7 mouse cellular contexts compared by ENCODE assay signal in genomic region chr12:118301072-118301865, GRCm38 (mm10). TPM values are rescaled to one million over a fixed set of nuclear protein-coding genes. Genes with fewer than 3 reads are reported as not detected.
A peak's percentile ranks its signal among the peaks of the same experiment; 100 is the strongest.
DNase-seq lines count a peak whose midpoint lies in the region; ATAC-seq lines count a peak whose summit lies in the region.

Gene Sp4 (minus strand): TSS chr12:118301440.

- peak within 1 kb of the TSS; percentile 95 for H3K27ac ChIP-seq in embryonic facial prominence, embryonic 12.5 days
- H3K27ac ChIP-seq in limb, embryonic 11.5 days (replicated peaks; ENCODE audit: low read depth, low read length), result peak within 1 kb of the TSS; percentile 95
- peak within 1 kb of the TSS; percentile 98 for H3K27ac ChIP-seq in midbrain, embryonic 14.5 days (replicated peaks; ENCODE audit: low read depth, low read length)

- H3K36me3 ChIP-seq in embryonic facial prominence, embryonic 12.5 days, result no peaks in the 10 kb centered on the region
- H3K36me3 ChIP-seq in limb, embryonic 11.5 days (ENCODE audit: control insufficient read depth, insufficient read depth, low read length), result no peaks in the 10 kb centered on the region
- peaks cover 12% of the 10 kb centered on the region; the same call in 1 of the 2 replicates for H3K36me3 ChIP-seq in midbrain, embryonic 14.5 days (ENCODE audit: control insufficient read depth, insufficient read depth, low read length)

- H3K9ac ChIP-seq in embryonic facial prominence, embryonic 12.5 days, result peak within 1 kb of the TSS; percentile 65
- peak within 1 kb of the TSS; percentile 79 for H3K9ac ChIP-seq in limb, embryonic 11.5 days (ENCODE audit: low read length)
- H3K9ac ChIP-seq in midbrain, embryonic 14.5 days (replicated peaks; ENCODE audit: low read length), result peak within 1 kb of the TSS; percentile 72

- 0% methylated on average over 44 of the region's 78 CpGs for WGBS in embryonic facial prominence, embryonic 12.5 days
- WGBS in limb, embryonic 11.5 days, result under 1% methylated on average over 39 of the region's 78 CpGs
- under 1% methylated on average over 57 of the region's 78 CpGs for WGBS in midbrain, embryonic 14.5 days

- no peaks in the 10 kb centered on the region for H3K9me3 ChIP-seq in embryonic facial prominence, embryonic 12.5 days
- no peaks in the 10 kb centered on the region for H3K9me3 ChIP-seq in limb, embryonic 11.5 days (ENCODE audit: control insufficient read depth, low read length)
- no peaks in the 10 kb centered on the region for H3K9me3 ChIP-seq in midbrain, embryonic 14.5 days (ENCODE audit: control insufficient read depth, low read length)

- peak within 1 kb of the TSS; percentile 68 for H3K4me3 ChIP-seq in embryonic facial prominence, embryonic 12.5 days
- H3K4me3 ChIP-seq in limb, embryonic 11.5 days (ENCODE audit: low read depth, low read length), result peak within 1 kb of the TSS; percentile 78
- peak within 1 kb of the TSS; percentile 90 for H3K4me3 ChIP-seq in midbrain, embryonic 14.5 days (replicated peaks; ENCODE audit: low read depth, low read length)

- H3K4me2 ChIP-seq in embryonic facial prominence, embryonic 12.5 days (replicated peaks), result peak within 1 kb of the TSS; percentile 69
- peak within 1 kb of the TSS; percentile 52 for H3K4me2 ChIP-seq in limb, embryonic 11.5 days (ENCODE audit: low read depth, severe bottlenecking)
- peak within 1 kb of the TSS; percentile 70 for H3K4me2 ChIP-seq in midbrain, embryonic 14.5 days (ENCODE audit: low read length)

- ATAC-seq in embryonic facial prominence, embryonic 12.5 days (ENCODE audit: insufficient number of reproducible peaks, insufficient read depth, low FRiP score, low TSS enrichment), result peak; percentile 93
- peak; percentile 90 for ATAC-seq in limb, embryonic 11.5 days (ENCODE audit: insufficient number of reproducible peaks, low FRiP score, low TSS enrichment, low read depth)
- peak; percentile 89 for ATAC-seq in midbrain, embryonic 14.5 days (ENCODE audit: low FRiP score, low TSS enrichment)

- peaks cover 23% of the 10 kb centered on the region for H3K4me1 ChIP-seq in embryonic facial prominence, embryonic 12.5 days
- peaks cover 14% of the 10 kb centered on the region for H3K4me1 ChIP-seq in limb, embryonic 11.5 days (ENCODE audit: control insufficient read depth, insufficient read depth, low read length)
- H3K4me1 ChIP-seq in midbrain, embryonic 14.5 days (ENCODE audit: control insufficient read depth, insufficient read depth, low read length), result peaks cover 33% of the 10 kb centered on the region

- peak; percentile 93 for DNase-seq in adrenal gland, postnatal 25 days
- peak; percentile 100 for DNase-seq in heart, adult 11 months
- DNase-seq in kidney, adult 18-20 months, result peak; percentile 92
- peak; percentile 94 for DNase-seq in limb, embryonic 11.5 days (ENCODE audit: low spot score)
- DNase-seq in midbrain, embryonic 14.5 days, result peak; percentile 97
- peak; percentile 83 to 88 for DNase-seq in spleen, adult 18-20 months

- H3K27me3 ChIP-seq in embryonic facial prominence, embryonic 12.5 days, result no peaks in the 10 kb centered on the region
- no peaks in the 10 kb centered on the region for H3K27me3 ChIP-seq in limb, embryonic 11.5 days (ENCODE audit: control insufficient read depth, insufficient read depth, low read length)
- no peaks in the 10 kb centered on the region for H3K27me3 ChIP-seq in midbrain, embryonic 14.5 days (ENCODE audit: control insufficient read depth, insufficient read depth, low read length)

RNA-seq across cellular contexts. Expression of gene Sp4, which starts in this region (rescaled TPM):
- 8.8 and 9.7 TPM in 2 replicates for total RNA-seq in adrenal gland, postnatal 25 days (2021)
- polyA plus RNA-seq in embryonic facial prominence, embryonic 12.5 days (2016; fragmentation: Nextera tagmentation; extraction: Ambion mirVana), result 11.3 and 11.7 TPM in 2 replicates
- polyA plus RNA-seq in limb, embryonic 11.5 days (2014; fragmentation: Nextera tagmentation; extraction: Ambion mirVana), result 20.7 and 21.3 TPM in 2 replicates
- polyA plus RNA-seq in midbrain, embryonic 14.5 days (2014; fragmentation: Nextera tagmentation; extraction: Ambion mirVana), result 27.1 and 36.2 TPM in 2 replicates

Comparison
In these comparisons a context has a peak if more than half of its experiments do, and no peak if none do; other contexts are left out.
1. Peak in every context shown above with its lines: DNase-seq, ATAC-seq, H3K4me3 ChIP-seq and H3K27ac ChIP-seq.